Mouse (Mus musculus) R1 (cell line): ENCODE results near the gene Tmem30c.
A peak's percentile ranks its signal among the peaks of the same experiment; 100 is the strongest.
"Not testable (repeated sequence)": the region's sequence is repeated elsewhere in the genome, so short reads cannot be mapped to it uniquely, and the experiment has no call there.

Experiments used
- DNase-seq: peaks from one replicate; pipeline ENCODE4 v3.0.0-alpha.2; 2018; ENCODE audit warnings: low read depth, low spot score

Tmem30c gene

GRCm38 (mm10) chr16:57231937-57232310, 60.7 kb downstream of the Tmem30c start:
- DNase-seq = not testable (repeated sequence)

- DNase-seq = peak; percentile 100
These were observed 61.4 kb downstream of the Tmem30c start, which contains the start of gene Tbc1d23 for GRCm38 (mm10) chr16:57231089-57231936. Gene Tbc1d23, minus strand, starts transcription at chr16:57231504.

- no peak for DNase-seq
These were observed 66.2 kb downstream of the Tmem30c start for GRCm38 (mm10) chr16:57226444-57226843.

- no peak for DNase-seq
These were observed 72.3 kb downstream of the Tmem30c start for GRCm38 (mm10) chr16:57220361-57220760.
